Mouse (Mus musculus) midbrain, embryonic 15.5 days (tissue): ENCODE measurements around the gene Nefh. TPM values are rescaled to one million over a fixed set of nuclear protein-coding genes. Genes with fewer than 3 reads are reported as not detected.

Experiments used
- ATAC-seq: fragments of 200-750 bp; cut with Nextera tagmentation; replicated peaks from 2 replicates; pipeline ENCODE4 v1.8.0; 2017; ENCODE audit warnings: moderate TSS enrichment
- H3K27ac ChIP-seq: fragments of 300-500 bp; sonication (generic); 2 replicates; pipeline ENCODE4 v1.5.1; 2015; ENCODE audit warnings: mild to moderate bottlenecking, inconsistent platforms
- H3K27me3 ChIP-seq: fragments of 300-500 bp; sonication (generic); replicated peaks from 2 replicates; pipeline ENCODE4 v1.6.1; 2015; ENCODE audit warnings: inconsistent platforms
- H3K36me3 ChIP-seq: fragments of 300-500 bp; sonication (generic); replicated peaks from 2 replicates; pipeline ENCODE4 v1.6.1; 2015; ENCODE audit warnings: inconsistent platforms
- H3K4me1 ChIP-seq: fragments of 300-500 bp; sonication (generic); 2 replicates; pipeline ENCODE4 v1.6.1; 2015; ENCODE audit warnings: inconsistent platforms
- H3K4me2 ChIP-seq: fragments of 300-500 bp; sonication (generic); 2 replicates; pipeline ENCODE4 v1.6.1; 2015; ENCODE audit warnings: inconsistent platforms, mild to moderate bottlenecking, moderate library complexity
- H3K4me3 ChIP-seq: fragments of 300-500 bp; sonication (generic); 2 replicates; pipeline ENCODE4 v1.5.1; 2015; ENCODE audit warnings: mild to moderate bottlenecking, inconsistent platforms
- H3K9ac ChIP-seq: fragments of 300-500 bp; sonication (generic); 2 replicates; pipeline ENCODE4 v1.6.1; 2015; ENCODE audit warnings: mild to moderate bottlenecking, inconsistent platforms
- H3K9me3 ChIP-seq: fragments of 300-500 bp; sonication (generic); 2 replicates; pipeline ENCODE4 v1.6.1; 2016; ENCODE audit warnings: inconsistent platforms
- WGBS: fragments of 180-500 bp; shearing (Covaris S2); methylation state at CpG from one replicate; pipeline ENCODE4 v1.1.7; 2015; ENCODE audit warnings: mixed read lengths; 5-methylcytosine and 5-hydroxymethylcytosine counted together
- microRNA-seq: library from miRNA; unstranded; fragments of <30 nt; microRNA quantifications from one replicate; pipeline ENCODE4, GENCODE M21; 2016
- polyA plus RNA-seq: library from polyadenylated mRNA; unstranded; fragments of >200 nt; fragmentation: Nextera tagmentation; extraction: Ambion mirVana; gene quantifications from 2 replicates; pipeline ENCODE4 v1.2.1, GENCODE M21; 2015

Nefh gene
- polyA plus RNA-seq, 1 experiment from 2014 or later = 3.6 TPM

GRCm38 (mm10) chr11:4894848-4895816 lies 52.7 kb downstream of the Nefh start, which contains the start of gene Thoc5:
Gene Thoc5, plus strand, starts transcription at chr11:4895320.
- Histone ChIP-seq H3K27ac (peak within 1 kb of the TSS; percentile 81), H3K36me3 (peaks cover 35% of the 10 kb centered on the region; the same call in 1 of the 2 replicates), H3K27me3 (no peaks in the 10 kb centered on the region), H3K4me1 (peaks cover 11% of the 10 kb centered on the region), H3K9me3 (no peaks in the 10 kb centered on the region), H3K9ac (peak within 1 kb of the TSS; percentile 70), H3K4me2 (peak within 1 kb of the TSS; percentile 64), H3K4me3 (peak within 1 kb of the TSS; percentile 56)
- ATAC-seq = peak; percentile 95
- WGBS = 3% methylated on average over 52 of the region's 52 CpGs

Small RNAs within 50 kb of the gene (microRNA-seq; reads per million reads assigned to microRNA genes)
- 1.1 reads per million for gene Mir6918

Other genes starting within 250 kb of the Nefh start
- 556 and 560 TPM in 2 replicates for gene Uqcr10, start 243.7 kb downstream of the Nefh start, polyA plus RNA-seq
- 57.0 and 59.1 TPM in 2 replicates for gene Zmat5, start 243.4 kb downstream of the Nefh start, polyA plus RNA-seq
- gene Cabp7, start 201.3 kb downstream of the Nefh start, polyA plus RNA-seq = 1.8 and 2.2 TPM in 2 replicates
- 63.6 and 66.8 TPM in 2 replicates for gene Nf2, start 98.5 kb downstream of the Nefh start, polyA plus RNA-seq
- gene Nipsnap1, start 74.1 kb downstream of the Nefh start, polyA plus RNA-seq = 150 and 152 TPM in 2 replicates
- gene Thoc5, start 52.7 kb downstream of the Nefh start, polyA plus RNA-seq = 58.2 and 59.7 TPM in 2 replicates
- 110 and 113 TPM in 2 replicates for gene Ap1b1, start 38.8 kb upstream of the Nefh start, polyA plus RNA-seq
- 0.77 and 1.3 TPM in 2 replicates for gene Rasl10a, start 110.1 kb upstream of the Nefh start, polyA plus RNA-seq
- gene Gas2l1, start 117.3 kb upstream of the Nefh start, polyA plus RNA-seq = 25.2 and 26.1 TPM in 2 replicates
- gene Rhbdd3, start 150.9 kb upstream of the Nefh start, polyA plus RNA-seq = 49.5 and 55.4 TPM in 2 replicates
- 635 and 653 TPM in 2 replicates for gene Ewsr1, start 151.2 kb upstream of the Nefh start, polyA plus RNA-seq
- gene Emid1, start 204.2 kb upstream of the Nefh start, polyA plus RNA-seq = 9.3 and 10.3 TPM in 2 replicates